Mouse (Mus musculus): ENCODE measurements around the gene Glt1d1. TPM values are rescaled to one million over a fixed set of nuclear protein-coding genes. Genes with fewer than 3 reads are reported as not detected.

The Glt1d1 gene
- polyA plus RNA-seq, 1 experiment = 0.17 TPM

DNA sequence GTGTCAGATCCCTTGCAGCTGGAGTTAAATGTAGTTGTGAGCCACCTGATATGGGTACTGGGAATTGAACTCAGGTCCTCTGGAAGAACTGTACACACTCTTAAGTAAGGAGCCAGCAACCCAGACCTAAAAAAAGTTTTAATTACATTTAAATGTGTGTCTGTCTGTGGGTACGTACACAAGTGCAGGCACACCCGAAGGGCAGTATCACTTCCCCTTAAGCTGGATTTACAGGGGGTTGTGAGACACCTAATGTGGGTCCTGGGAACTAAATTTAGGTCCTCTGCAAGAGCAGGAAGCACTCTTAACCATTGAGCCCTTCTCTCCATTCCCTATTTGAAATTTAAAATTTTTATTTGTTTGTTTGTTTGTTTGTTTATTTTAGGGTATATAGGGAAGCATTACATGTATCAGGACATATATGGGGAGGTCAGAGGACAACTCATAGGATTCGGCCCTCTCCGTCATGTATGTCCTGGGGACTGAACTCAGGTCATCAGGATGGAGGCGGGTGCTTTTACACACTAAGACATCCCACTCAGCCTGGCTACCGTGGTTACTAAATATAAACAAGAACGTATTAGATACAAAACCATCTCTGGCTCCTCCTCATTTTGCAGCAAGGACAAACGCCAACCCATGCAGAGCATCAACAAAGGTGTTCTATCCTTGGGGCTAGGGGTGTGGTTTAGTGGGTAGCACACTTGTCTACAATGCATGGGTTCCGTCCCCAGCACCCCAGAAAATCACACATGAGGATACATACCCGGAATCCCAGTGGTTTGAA lies 7.4 kb upstream of the Glt1d1 start:
- no peak overlapping the region for H3K4me3 ChIP-seq (replicated peaks)
- peaks cover 25% of the 10 kb centered on the region for H3K9me3 ChIP-seq
- no peak for TF ChIP-seq GATA1 (IDR thresholded peaks at IDR 0.05; ENCODE audit: borderline replicate concordance, low read length)
- TF ChIP-seq FLI1 (IDR thresholded peaks at IDR 0.05; ENCODE audit: low read length) = no peak
- no peaks in the 10 kb centered on the region for H3K36me3 ChIP-seq (replicated peaks; ENCODE audit: low read length)
- H3K27me3 ChIP-seq (replicated peaks) = peaks cover 1% of the 10 kb centered on the region
- H3K4me1 ChIP-seq = peaks cover 4% of the 10 kb centered on the region; the same call in 1 of the 2 replicates

- TF ChIP-seq FLI1 (IDR thresholded peaks at IDR 0.05; ENCODE audit: low read length) (no peak), GATA1 (IDR thresholded peaks at IDR 0.05; ENCODE audit: borderline replicate concordance, low read length) (no peak)
- Histone ChIP-seq H3K36me3 (replicated peaks; ENCODE audit: low read length) (no peaks in the 10 kb centered on the region), H3K9me3 (peaks cover 27% of the 10 kb centered on the region), H3K4me3 (replicated peaks) (no peak overlapping the region), H3K4me1 (peaks cover 2% of the 10 kb centered on the region; the same call in 1 of the 2 replicates), H3K27me3 (replicated peaks) (peaks cover 21% of the 10 kb centered on the region)
These were observed 4.8 kb upstream of the Glt1d1 start for GRCm38 (mm10) chr5:127627242-127627641.

DNA sequence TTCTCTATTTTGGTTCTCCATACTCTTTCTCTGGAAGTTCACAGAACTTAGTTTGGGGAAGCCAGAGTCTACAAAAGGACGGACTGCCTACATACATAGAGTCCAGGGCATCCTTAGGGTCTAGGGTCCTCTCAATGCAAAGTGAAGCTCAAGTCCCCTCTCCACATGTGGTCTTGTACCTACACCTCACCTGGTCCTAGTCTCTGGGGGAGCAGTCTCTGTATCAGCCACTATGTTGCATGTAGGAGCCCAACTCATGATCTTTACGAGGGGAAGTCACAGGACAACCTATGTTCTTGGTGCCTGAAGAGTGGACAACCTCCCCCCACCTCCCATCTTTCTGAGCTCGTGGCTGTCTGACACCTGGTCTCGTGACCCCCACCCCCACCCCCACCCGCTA lies 391 bp upstream of the Glt1d1 start:
- H3K9me3 ChIP-seq = peaks cover 35% of the 10 kb centered on the region
- no peaks in the 10 kb centered on the region for H3K36me3 ChIP-seq (replicated peaks; ENCODE audit: low read length)
- peaks cover 7% of the 10 kb centered on the region; the same call in 1 of the 2 replicates for H3K4me1 ChIP-seq
- H3K4me3 ChIP-seq (replicated peaks) = peak overlapping the region; percentile 42
- peaks cover 36% of the 10 kb centered on the region for H3K27me3 ChIP-seq (replicated peaks)
- TF ChIP-seq FLI1 (IDR thresholded peaks at IDR 0.05; ENCODE audit: low read length) (no peak), GATA1 (IDR thresholded peaks at IDR 0.05; ENCODE audit: borderline replicate concordance, low read length) (no peak)

DNA sequence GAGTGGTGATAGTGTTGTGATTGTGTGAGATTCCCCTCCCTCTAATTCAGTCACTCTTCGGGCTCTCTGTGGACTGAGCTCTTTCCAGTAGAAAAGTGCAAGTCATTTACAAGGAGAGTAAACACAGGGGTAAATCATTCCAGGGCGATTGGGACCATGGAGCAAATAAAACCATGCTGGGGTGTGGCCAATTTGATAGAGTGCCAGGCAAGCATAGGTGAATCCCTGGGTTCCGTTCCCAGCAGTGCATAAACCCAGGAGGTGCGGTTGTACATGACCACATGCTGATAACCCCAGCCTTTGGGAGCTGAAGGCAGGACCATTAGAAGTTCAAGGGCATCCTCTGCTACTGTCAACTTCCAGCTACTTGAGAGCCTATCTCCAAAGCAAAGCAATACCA lies 1.1 kb downstream of the Glt1d1 start:
- Histone ChIP-seq H3K9me3 (peaks cover 31% of the 10 kb centered on the region), H3K27me3 (replicated peaks) (peaks cover 36% of the 10 kb centered on the region), H3K36me3 (replicated peaks; ENCODE audit: low read length) (no peaks in the 10 kb centered on the region), H3K4me3 (replicated peaks) (no peak overlapping the region), H3K4me1 (peaks cover 7% of the 10 kb centered on the region; the same call in 1 of the 2 replicates)
- no peak for TF ChIP-seq FLI1 (IDR thresholded peaks at IDR 0.05; ENCODE audit: low read length)
- no peak for TF ChIP-seq GATA1 (IDR thresholded peaks at IDR 0.05; ENCODE audit: borderline replicate concordance, low read length)

DNA sequence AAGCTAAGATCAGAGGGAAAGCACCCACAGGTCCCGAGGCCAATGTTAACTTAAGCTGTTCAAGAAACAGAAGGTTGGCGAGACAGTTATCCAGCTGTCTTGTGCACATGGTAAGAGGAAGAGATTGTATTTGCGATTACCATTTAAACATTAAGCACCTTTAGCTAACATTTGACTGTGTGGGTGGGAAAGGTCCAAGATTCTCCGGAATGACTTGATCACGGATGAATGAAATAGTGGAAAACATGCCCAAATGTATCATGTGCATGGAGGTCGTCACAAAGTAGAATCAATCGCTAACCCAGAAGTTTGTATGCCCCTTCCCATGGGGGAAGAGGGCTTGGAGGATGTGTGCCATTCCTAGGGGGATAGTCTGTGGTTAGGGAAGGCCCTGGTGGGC lies 1.6 kb downstream of the Glt1d1 start:
- no peak for TF ChIP-seq FLI1 (IDR thresholded peaks at IDR 0.05; ENCODE audit: low read length)
- no peak for TF ChIP-seq GATA1 (IDR thresholded peaks at IDR 0.05; ENCODE audit: borderline replicate concordance, low read length)
- Histone ChIP-seq H3K36me3 (replicated peaks; ENCODE audit: low read length) (no peaks in the 10 kb centered on the region), H3K27me3 (replicated peaks) (peaks cover 36% of the 10 kb centered on the region), H3K9me3 (peaks cover 29% of the 10 kb centered on the region), H3K4me3 (replicated peaks) (no peak overlapping the region), H3K4me1 (peaks cover 7% of the 10 kb centered on the region; the same call in 1 of the 2 replicates)

GRCm38 (mm10) chr5:127637622-127638021 lies 5.6 kb downstream of the Glt1d1 start:
- H3K4me1 ChIP-seq = peaks cover 1% of the 10 kb centered on the region; the same call in 1 of the 2 replicates
- peaks cover 59% of the 10 kb centered on the region for H3K9me3 ChIP-seq
- TF ChIP-seq GATA1 (IDR thresholded peaks at IDR 0.05; ENCODE audit: borderline replicate concordance, low read length) (no peak), FLI1 (IDR thresholded peaks at IDR 0.05; ENCODE audit: low read length) (no peak)
- H3K36me3 ChIP-seq (replicated peaks; ENCODE audit: low read length) = no peaks in the 10 kb centered on the region
- no peak overlapping the region for H3K4me3 ChIP-seq (replicated peaks)
- peaks cover 12% of the 10 kb centered on the region for H3K27me3 ChIP-seq (replicated peaks)

- H3K36me3 ChIP-seq (replicated peaks; ENCODE audit: low read length) = no peaks in the 10 kb centered on the region
- no peak for TF ChIP-seq FLI1 (IDR thresholded peaks at IDR 0.05; ENCODE audit: low read length)
- peaks cover 61% of the 10 kb centered on the region for H3K9me3 ChIP-seq
- H3K4me3 ChIP-seq (replicated peaks) = no peak overlapping the region
- peaks cover 8% of the 10 kb centered on the region for H3K27me3 ChIP-seq (replicated peaks)
- no peaks in the 10 kb centered on the region for H3K4me1 ChIP-seq
These were observed 6.1 kb downstream of the Glt1d1 start for GRCm38 (mm10) chr5:127638177-127638576.

DNA sequence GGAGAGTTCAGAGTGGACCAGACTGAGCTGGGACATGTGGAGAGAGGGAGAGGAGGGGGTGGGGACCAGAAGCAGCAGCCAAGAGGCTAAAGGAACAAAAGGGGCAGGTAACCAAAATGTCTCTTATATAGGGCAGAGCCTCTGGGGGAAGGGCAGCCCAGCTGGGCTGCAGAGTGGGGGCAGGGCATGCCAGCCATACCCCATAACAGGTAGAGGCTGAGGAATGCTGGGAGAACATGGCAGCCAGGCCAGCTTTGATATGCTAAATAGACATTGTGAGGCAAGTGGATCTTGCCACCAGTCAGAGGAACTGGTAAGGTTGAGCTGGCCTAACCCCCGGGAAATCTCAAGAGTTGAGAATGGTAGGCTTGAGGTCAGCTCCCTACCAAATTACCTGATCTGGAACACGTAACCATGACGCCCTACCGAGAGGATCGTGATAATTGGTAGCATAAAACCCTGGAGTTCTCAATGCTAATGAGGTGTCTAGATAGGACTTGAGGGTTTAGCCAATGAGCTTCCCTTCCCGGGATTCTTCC lies 7.1 kb downstream of the Glt1d1 start:
- H3K4me1 ChIP-seq = no peaks in the 10 kb centered on the region
- peaks cover 62% of the 10 kb centered on the region for H3K9me3 ChIP-seq
- no peaks in the 10 kb centered on the region for H3K27me3 ChIP-seq (replicated peaks)
- TF ChIP-seq GATA1 (IDR thresholded peaks at IDR 0.05; ENCODE audit: borderline replicate concordance, low read length) = no peak
- no peak for TF ChIP-seq FLI1 (IDR thresholded peaks at IDR 0.05; ENCODE audit: low read length)
- no peak overlapping the region for H3K4me3 ChIP-seq (replicated peaks)
- H3K36me3 ChIP-seq (replicated peaks; ENCODE audit: low read length) = no peaks in the 10 kb centered on the region

- TF ChIP-seq GATA1 (IDR thresholded peaks at IDR 0.05; ENCODE audit: borderline replicate concordance, low read length) = no peak
- TF ChIP-seq FLI1 (IDR thresholded peaks at IDR 0.05; ENCODE audit: low read length) = no peak
- Histone ChIP-seq H3K27me3 (replicated peaks) (no peaks in the 10 kb centered on the region), H3K9me3 (peaks cover 66% of the 10 kb centered on the region), H3K4me1 (no peaks in the 10 kb centered on the region), H3K4me3 (replicated peaks) (no peak overlapping the region), H3K36me3 (replicated peaks; ENCODE audit: low read length) (no peaks in the 10 kb centered on the region)
These were observed 7.6 kb downstream of the Glt1d1 start for GRCm38 (mm10) chr5:127639635-127640034.

DNA sequence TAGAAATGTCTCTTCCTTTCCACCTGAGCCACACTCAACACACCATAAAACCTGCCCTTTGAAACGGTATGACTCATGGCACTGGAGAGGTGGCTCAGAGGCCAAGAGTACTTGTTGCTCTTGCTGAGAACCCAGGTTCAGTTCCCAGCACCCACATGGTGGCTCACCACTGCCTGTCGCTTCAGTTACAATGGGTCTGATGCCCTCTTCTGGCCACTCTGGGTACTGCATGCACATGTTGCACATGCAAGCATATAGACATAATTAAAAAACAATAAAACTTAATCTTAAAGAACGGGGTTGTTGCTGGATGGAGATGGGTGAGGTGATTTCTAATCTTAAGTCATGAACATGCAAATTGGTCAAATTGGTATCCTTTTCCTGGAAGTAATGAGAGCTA lies 8.3 kb downstream of the Glt1d1 start:
- no peaks in the 10 kb centered on the region for H3K27me3 ChIP-seq (replicated peaks)
- H3K9me3 ChIP-seq = peaks cover 70% of the 10 kb centered on the region
- peak overlapping the region; percentile 35 for H3K4me3 ChIP-seq (replicated peaks)
- no peaks in the 10 kb centered on the region for H3K36me3 ChIP-seq (replicated peaks; ENCODE audit: low read length)
- H3K4me1 ChIP-seq = no peaks in the 10 kb centered on the region
- TF ChIP-seq FLI1 (IDR thresholded peaks at IDR 0.05; ENCODE audit: low read length) = no peak
- TF ChIP-seq GATA1 (IDR thresholded peaks at IDR 0.05; ENCODE audit: borderline replicate concordance, low read length) = no peak

All from megakaryocyte, embryonic 14.5 days (primary cell).